Mouse (Mus musculus): ENCODE measurements at regions not wholly inside any gene's neighbourhood (a gene's known extent, or its start where the extent isn't known, plus 50 kb on each side); places are given as distances from the start of the nearest gene placed in this dataset.

DNA sequence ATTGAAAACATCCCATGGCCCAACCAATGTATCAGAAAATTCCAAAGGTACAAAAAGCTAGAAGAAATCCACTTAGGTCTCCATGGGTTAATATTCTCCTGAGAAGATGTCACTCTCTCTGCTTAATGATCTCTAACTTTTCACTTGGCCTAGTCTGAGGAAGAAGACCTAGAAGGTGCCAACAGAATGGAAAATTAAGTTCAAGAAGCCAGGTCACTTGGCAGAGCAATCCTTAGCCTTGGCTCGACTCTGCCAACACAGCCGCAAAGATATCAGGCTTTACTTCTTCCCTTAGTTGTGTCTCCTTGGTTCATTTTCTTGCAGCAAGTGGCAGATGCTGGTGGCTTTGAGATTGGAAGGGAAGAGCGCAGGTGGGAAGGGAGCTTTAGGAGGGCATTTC, 476.6 kb upstream of the Id4 start:
- TF ChIP-seq CTCF (IDR thresholded peaks at IDR 0.05; ENCODE audit: borderline replicate concordance, insufficient read depth, low read depth, low read length) (no peak), POLR2A (IDR thresholded peaks at IDR 0.05; ENCODE audit: borderline replicate concordance, insufficient read depth, low read length) (no peak)
